ENCODE assay signal across 8 mouse cellular contexts in genomic region chr15:89355241-89356187, GRCm38 (mm10). TPM values are rescaled to one million over a fixed set of nuclear protein-coding genes. Genes with fewer than 3 reads are reported as not detected.
A peak's percentile ranks its signal among the peaks of the same experiment; 100 is the strongest.
DNase-seq lines count a peak whose midpoint lies in the region; ATAC-seq lines count a peak whose summit lies in the region.

Gene Lmf2 (minus strand): TSS chr15:89355659.
Gene Ncaph2 (plus strand): TSS chr15:89355719.

- H3K36me3 ChIP-seq in intestine, embryonic 14.5 days (ENCODE audit: control insufficient read depth, insufficient read depth, low read length) = peaks cover 43% of the 10 kb centered on the region

- under 1% methylated on average over 63 of the region's 64 CpGs for WGBS in intestine, embryonic 14.5 days

- no peaks in the 10 kb centered on the region for H3K27me3 ChIP-seq in intestine, embryonic 14.5 days (replicated peaks; ENCODE audit: control insufficient read depth, insufficient read depth, low read length)

- peak; percentile 95 to 98 for DNase-seq in adrenal gland, adult (ENCODE audit: inconsistent age in 2 of 2, low spot score in 1 of 2)
- peak; percentile 98 for DNase-seq in embryo, embryonic 10.5 days (ENCODE audit: low spot score)
- DNase-seq in gastrocnemius, postnatal 25 days = peak; percentile 92
- DNase-seq in intestine, embryonic 14.5 days (ENCODE audit: low spot score) = peak; percentile 99
- DNase-seq in left cerebral cortex, postnatal 14 days (ENCODE audit: low spot score in 2 of 2) = peak; percentile 94
- DNase-seq in mesoderm, embryonic 11.5 days (ENCODE audit: low read depth, low spot score) = peak; percentile 97
- DNase-seq in right cerebral cortex, postnatal 36 days (ENCODE audit: low spot score in 2 of 2) = peak; percentile 92
- DNase-seq in yolk sac, embryonic 10.5 days (ENCODE audit: low spot score) = peak; percentile 97

- H3K4me3 ChIP-seq in intestine, embryonic 14.5 days (ENCODE audit: low read depth, low read length) = peak within 1 kb of the TSS; percentile 94

- H3K9me3 ChIP-seq in intestine, embryonic 14.5 days (ENCODE audit: control insufficient read depth, low read length) = no peaks in the 10 kb centered on the region

- peak; percentile 92 for ATAC-seq in intestine, embryonic 14.5 days (replicated peaks; ENCODE audit: low FRiP score, low TSS enrichment, low read depth)

- peak within 1 kb of the TSS; percentile 90 for H3K27ac ChIP-seq in intestine, embryonic 14.5 days (ENCODE audit: low read depth)

- peak within 1 kb of the TSS; percentile 94 for H3K4me2 ChIP-seq in intestine, embryonic 14.5 days (ENCODE audit: low read length)

- peaks cover 14% of the 10 kb centered on the region for H3K4me1 ChIP-seq in intestine, embryonic 14.5 days (replicated peaks; ENCODE audit: control insufficient read depth, insufficient read depth, low read length)

- peak within 1 kb of the TSS; percentile 88 for H3K9ac ChIP-seq in intestine, embryonic 14.5 days (ENCODE audit: low read length)

- intact Hi-C loops in left cerebral cortex, postnatal 14 days (cut with DNase I) = loop anchor here (5.0 kb wide), 1 partner anchor 43 kb away; no protein-coding TSS in a partner anchor

RNA-seq across cellular contexts. Expression of gene Lmf2, which starts in this region (rescaled TPM):
- 10 to 100 TPM in 1 of 2 experiments, 1 to 10 TPM in 1; 9.9 to 13.6 TPM for total RNA-seq in gastrocnemius, postnatal 25 days (2021)
- 46.7 and 48.6 TPM in 2 replicates for polyA plus RNA-seq in intestine, embryonic 14.5 days (2014; fragmentation: Nextera tagmentation; extraction: Ambion mirVana)
- 10 to 100 TPM; 18.0 to 20.3 TPM for total RNA-seq in left cerebral cortex, postnatal 14 days (2021)

RNA-seq across cellular contexts. Expression of gene Ncaph2, which starts in this region (rescaled TPM):
- 10 to 100 TPM; 35.1 to 37.0 TPM for total RNA-seq in gastrocnemius, postnatal 25 days (2021)
- polyA plus RNA-seq in intestine, embryonic 14.5 days (2014; fragmentation: Nextera tagmentation; extraction: Ambion mirVana) = 157 and 170 TPM in 2 replicates
- total RNA-seq in left cerebral cortex, postnatal 14 days (2021) = 10 to 100 TPM; 80.2 to 81.3 TPM

Comparison
In these comparisons a context has a peak if more than half of its experiments do, and no peak if none do; other contexts are left out.
1. Peak in every context shown above with its lines: DNase-seq, ATAC-seq, H3K4me3 ChIP-seq and H3K27ac ChIP-seq.